Mouse (Mus musculus): ENCODE data around the gene Trmt112.

Trmt112 gene

GRCm38 (mm10) chr19:6949951-6950350 lies 40.5 kb downstream of the Trmt112 start:
- no peak for DNase-seq (ENCODE audit: low spot score)

- no peak for DNase-seq (ENCODE audit: low spot score)
Measured at GRCm38 (mm10) chr19:6950613-6951153, 41.2 kb downstream of the Trmt112 start.

- peak; percentile 91 for DNase-seq (ENCODE audit: low spot score)
Measured at GRCm38 (mm10) chr19:6951381-6951968, 42.0 kb downstream of the Trmt112 start.

- DNase-seq (ENCODE audit: low spot score): peak; percentile 86
Measured at GRCm38 (mm10) chr19:6951994-6952711, 42.7 kb downstream of the Trmt112 start.

- DNase-seq (ENCODE audit: low spot score): peak; percentile 68
Measured at GRCm38 (mm10) chr19:6952712-6953037, 43.2 kb downstream of the Trmt112 start.

- DNase-seq (ENCODE audit: low spot score): peak; percentile 78
Measured at GRCm38 (mm10) chr19:6954046-6954445, 44.5 kb downstream of the Trmt112 start.

- no peak for DNase-seq (ENCODE audit: low spot score)
Measured at GRCm38 (mm10) chr19:6955424-6955823, 45.9 kb downstream of the Trmt112 start.

GRCm38 (mm10) chr19:6956461-6956860 lies 47.0 kb downstream of the Trmt112 start:
- DNase-seq (ENCODE audit: low spot score): no peak

Measured in testis, postnatal 10 days (tissue).